Mouse (Mus musculus): ENCODE data around the gene Sox15.
A peak's percentile ranks its signal among the peaks of the same experiment; 100 is the strongest.
"Not testable (repeated sequence)": the region's sequence is repeated elsewhere in the genome, so short reads cannot be mapped to it uniquely, and the experiment has no call there.

The Sox15 gene

DNA sequence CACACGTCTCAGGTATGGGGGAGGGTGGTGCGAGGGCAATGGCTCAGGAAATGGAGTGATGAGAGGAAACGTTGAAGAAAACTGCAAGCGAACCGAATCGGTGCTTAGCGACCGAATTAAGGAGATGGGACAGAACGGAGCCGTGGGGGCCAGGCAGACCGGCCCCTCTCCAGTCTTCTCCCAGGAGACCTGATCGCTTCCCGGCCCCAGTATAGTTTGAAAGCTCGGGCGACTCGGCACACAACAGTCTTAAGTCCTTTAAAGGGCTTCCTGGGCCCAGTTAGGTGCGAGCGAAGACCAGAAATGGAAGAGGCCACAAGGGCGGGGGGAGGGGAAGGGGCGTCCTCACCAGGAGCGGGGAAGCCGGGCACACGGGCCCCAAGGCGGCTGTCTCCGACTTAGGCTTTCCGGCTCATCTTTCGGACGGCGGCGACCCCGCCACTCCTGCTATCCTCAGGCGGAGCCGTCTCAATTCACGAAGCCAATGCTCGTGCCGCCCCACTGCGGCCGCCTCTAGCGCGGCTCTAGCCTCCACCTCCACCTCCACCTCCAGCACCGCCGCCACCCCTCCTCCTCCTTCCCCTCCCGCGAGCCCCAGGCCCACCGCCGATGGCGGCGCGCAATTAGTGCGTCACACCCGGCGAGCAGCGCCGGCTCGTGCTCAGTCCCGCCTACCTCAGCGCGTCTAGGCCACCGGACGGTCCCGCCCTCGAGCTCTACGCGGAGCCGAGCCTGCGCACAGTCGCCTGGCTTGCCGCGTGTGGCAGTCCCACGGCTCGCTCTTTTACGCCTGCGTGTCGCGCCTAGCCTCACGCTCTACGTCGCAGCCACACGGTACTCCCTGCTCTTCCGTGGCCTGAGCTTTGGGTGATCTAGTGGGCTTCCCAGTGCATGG is 26.4 kb downstream of the Sox15 start, which contains the start of gene Senp3:
Gene Senp3, minus strand, starts transcription at position 771 of the 895 bp plus-strand sequence.
- peak; percentile 96 to 97 for DNase-seq

GRCm38 (mm10) chr11:69682209-69682839 is 27.2 kb downstream of the Sox15 start:
- DNase-seq: no peak

- peak; percentile 88 to 89 for DNase-seq
Observed at GRCm38 (mm10) chr11:69682840-69683533, 27.9 kb downstream of the Sox15 start.

- DNase-seq: no peak
Observed at GRCm38 (mm10) chr11:69683576-69683975, 28.5 kb downstream of the Sox15 start.

DNA sequence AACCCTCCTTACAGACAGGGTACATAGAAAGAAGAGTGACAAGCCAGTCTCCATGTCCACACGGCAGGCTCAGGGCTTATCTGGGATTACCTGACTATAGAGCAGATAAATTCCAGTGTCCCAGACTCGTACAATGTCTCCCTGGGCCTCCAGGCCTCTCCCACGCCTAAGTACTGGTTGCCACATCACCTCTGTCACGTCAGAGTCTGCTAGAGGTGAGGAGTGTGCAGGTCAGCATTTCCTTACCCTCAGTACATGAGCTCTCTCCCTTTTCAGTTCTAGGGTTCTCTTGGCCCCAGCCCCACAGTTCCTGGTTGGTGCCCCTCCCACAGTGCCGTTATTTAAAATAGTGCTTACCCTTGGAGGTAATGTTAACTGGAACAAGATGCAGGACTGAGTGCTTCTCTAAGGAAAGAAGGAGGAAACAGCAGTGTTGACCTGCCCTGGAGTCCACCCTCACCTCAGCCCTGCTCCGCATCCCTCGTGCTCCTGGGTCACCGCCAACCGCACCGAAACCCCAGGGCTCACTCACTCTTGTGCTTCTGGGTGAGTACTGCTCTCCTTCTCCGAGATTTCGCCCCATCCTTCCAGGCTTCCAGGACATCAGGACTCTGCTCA is 29.1 kb downstream of the Sox15 start:
- DNase-seq: no peak

DNA sequence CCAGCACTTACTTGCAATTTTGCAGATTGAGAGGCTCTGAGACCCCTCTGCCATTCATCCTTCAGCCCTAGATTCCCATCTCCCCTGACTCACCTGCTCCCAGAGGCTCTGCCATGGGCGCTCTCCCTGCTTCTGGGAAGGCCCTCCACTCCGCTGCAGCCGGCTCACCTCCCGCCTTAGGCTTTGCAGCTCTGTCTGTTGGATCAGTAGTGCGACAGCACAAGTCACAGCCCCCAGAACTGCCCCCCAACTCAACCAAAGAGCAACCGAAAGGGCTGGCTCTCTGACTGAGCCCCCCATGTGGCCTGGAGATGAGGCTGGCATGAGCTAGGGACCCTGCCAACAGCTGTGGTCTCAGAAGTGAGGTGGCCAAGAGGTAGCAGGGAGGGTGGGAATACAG is 29.8 kb downstream of the Sox15 start:
- no peak for DNase-seq

DNA sequence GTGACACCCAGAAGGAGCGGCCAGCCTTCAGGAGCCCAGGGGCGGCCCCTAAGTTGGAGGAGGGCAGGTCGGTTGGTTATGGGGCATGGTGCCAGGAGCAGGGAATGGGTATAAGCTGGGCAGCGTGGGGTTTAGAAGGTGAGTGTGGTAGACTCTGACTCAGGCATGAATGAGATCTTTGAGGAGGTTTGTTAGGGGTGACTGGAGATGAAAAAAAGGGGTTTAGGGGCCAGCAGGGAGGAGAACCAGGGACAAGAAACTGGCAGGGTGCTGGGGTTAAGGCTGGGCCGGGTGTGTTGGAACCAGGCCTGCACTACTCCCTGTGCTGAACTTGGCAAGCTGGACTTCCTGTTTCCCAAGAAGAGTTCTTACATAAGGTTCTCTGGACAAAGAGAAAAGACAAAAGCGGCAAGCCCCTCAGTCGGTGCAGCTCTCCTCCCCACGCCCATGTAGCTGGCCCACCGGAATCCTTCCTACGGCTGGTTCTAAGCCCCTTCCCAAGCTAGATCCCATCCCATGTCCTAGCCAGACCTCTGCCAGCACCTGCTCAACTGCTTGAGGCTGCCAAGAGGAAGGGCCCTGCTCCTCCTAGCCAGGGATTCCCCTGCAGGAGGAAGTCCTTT is 30.5 kb downstream of the Sox15 start, which contains the start of gene Tnfsf13:
Gene Tnfsf13, minus strand, starts transcription at position 259 of the 623 bp plus-strand sequence.
- DNase-seq: no peak

GRCm38 (mm10) chr11:69686377-69686776 is 31.3 kb downstream of the Sox15 start:
- DNase-seq: no peak

DNA sequence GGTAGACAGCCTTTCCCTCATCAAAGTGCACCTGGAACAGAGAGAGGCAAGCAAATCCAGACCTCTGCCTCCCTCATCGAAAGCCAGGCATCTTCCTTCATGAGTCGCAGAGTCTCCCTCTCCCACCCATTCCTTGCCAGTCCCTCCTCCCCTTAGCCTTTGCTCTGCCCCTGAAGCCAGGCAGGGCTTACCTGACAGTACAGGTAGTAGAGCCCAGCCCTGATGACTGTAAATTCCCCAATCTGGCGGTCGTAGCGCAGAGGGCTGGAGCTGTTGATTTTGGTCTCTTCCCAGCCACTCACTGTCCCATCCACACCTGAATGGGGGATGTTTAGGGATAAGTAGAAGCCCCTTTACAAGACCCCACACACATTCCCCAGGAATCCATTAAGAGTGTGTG is 31.9 kb downstream of the Sox15 start:
- DNase-seq: no peak

DNA sequence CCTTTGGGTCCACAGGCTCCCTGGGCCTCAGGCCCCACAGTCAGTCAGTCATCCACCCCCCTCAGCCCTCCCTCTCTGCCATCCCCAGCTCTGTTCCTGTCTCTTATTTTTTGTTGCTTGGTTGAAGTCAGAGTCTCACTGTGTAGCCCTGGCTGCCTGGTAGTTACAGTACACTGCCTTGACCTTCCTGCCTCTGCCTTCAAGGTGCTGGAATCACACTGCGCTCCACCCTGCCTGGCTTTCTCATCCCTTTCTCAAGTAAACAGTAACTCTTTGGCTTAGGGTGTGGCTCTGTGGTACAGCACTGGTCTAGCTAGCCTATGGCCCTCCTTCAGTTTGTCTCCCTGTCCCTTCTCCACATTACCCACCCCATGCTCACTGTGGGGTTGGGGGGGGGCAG is 34.8 kb downstream of the Sox15 start:
- DNase-seq: no peak

DNA sequence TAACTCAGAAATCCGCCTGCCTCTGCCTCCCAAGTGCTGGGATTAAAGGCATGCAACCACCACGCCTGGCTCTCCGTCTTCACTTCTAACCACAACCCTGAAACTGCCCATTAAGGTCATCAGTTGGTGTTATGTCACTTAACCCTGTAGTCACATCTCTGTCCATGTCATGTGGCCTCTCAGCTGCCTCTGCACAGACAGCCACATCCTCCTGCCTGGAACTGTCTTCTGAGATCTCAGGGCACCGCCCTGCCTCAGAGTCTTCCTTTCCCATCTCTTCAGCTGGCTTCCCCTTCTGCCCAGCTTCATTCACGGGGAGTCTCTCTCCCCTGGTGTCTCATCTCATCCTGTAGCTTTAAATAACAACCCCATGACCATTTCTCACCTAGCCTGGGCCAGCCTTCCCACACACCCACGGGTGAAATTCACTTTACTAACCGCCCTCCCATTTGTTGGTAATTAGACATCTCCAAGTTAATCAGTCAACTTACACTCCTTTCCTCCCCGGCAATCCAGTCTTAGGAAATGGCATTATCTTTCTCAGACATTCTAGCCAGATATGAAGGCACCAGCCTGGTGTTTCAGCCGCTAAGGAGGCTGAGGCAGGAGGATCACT is 37.2 kb downstream of the Sox15 start:
- DNase-seq: no peak

GRCm38 (mm10) chr11:69692863-69693262 is 37.7 kb downstream of the Sox15 start:
- DNase-seq: no peak

- no peak for DNase-seq
Observed at GRCm38 (mm10) chr11:69693421-69693965, 38.4 kb downstream of the Sox15 start.

DNA sequence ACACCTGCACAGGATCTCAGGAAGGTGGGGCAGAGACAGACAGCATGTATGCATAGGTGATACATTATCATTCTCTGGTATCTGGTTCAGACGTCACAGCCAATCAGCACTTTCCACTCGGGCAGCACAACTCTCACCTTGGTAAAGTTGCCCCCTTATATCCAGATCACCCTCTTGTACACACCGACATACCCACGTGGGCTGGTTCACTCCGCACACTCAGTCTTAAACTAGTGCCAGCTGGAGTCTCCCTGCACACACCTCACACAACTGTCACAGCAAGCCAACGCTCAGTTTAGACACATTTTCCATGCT is 39.9 kb downstream of the Sox15 start:
- no peak for DNase-seq

GRCm38 (mm10) chr11:69695361-69696181 is 40.5 kb downstream of the Sox15 start, which contains the start of the genes Tnfsf12 and Tnfsfm13:
TSS of gene Tnfsf12 (minus strand) at chr11:69695849.
TSS of gene Tnfsfm13 (minus strand) at chr11:69696098.
- peak in 1 of 2 experiments; percentile 9 for DNase-seq

GRCm38 (mm10) chr11:69697396-69697795 is 42.3 kb downstream of the Sox15 start:
- DNase-seq: no peak

GRCm38 (mm10) chr11:69698574-69698973 is 43.5 kb downstream of the Sox15 start:
- peak in 1 of 2 experiments; percentile 15 for DNase-seq

- no peak for DNase-seq
Observed at GRCm38 (mm10) chr11:69699595-69699994, 44.5 kb downstream of the Sox15 start.

GRCm38 (mm10) chr11:69702886-69703285 is 47.8 kb downstream of the Sox15 start:
- not testable (repeated sequence) for DNase-seq

- DNase-seq: not testable (repeated sequence)
Observed at GRCm38 (mm10) chr11:69703381-69703780, 48.3 kb downstream of the Sox15 start.
